Mouse (Mus musculus): ENCODE measurements around the gene Yrdc. TPM values are rescaled to one million over a fixed set of nuclear protein-coding genes. Genes with fewer than 3 reads are reported as not detected.

Gene Yrdc
- polyA plus RNA-seq, 1 experiment = 25.5 TPM

DNA sequence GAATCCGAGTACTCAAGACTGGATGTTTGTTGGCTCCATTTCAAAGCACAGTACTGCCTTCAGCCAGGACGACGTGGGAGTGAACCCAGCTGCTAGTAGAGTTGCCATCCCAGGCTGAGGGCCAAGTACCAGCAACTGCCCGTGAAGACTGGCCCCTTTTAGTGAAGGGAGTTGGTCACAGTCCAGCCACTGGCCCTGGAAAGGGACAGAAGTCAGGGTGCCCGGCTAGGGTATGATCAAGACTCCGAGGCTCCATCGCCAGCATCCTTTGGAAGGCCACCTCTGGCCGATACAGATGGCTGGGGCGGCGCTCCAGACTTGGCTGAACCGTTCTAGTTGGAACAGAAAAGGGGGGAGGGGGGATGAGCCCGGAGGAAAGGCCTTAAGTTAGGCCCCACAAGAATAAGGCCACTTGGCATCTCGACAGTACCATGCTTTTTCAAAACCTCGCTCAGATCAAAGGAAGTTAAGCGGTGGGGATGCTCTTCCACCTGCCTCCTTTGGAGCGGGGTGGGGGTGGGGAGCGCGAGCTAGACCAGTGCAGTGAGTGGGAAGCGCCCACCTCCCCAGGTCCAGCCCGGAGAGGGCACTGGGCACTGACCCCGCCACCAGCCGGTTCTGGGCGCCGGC lies 733 bp upstream of the Yrdc start:
- 17% methylated on average over 23 of the region's 24 CpGs for WGBS
- H3K4me1 ChIP-seq (ENCODE audit: control insufficient read depth, insufficient read depth, insufficient read length) = peaks cover 12% of the 10 kb centered on the region
- H3K27me3 ChIP-seq (ENCODE audit: control insufficient read depth, insufficient read depth, low read length) = no peaks in the 10 kb centered on the region
- peak overlapping the region; percentile 95 for H3K4me3 ChIP-seq (ENCODE audit: extremely low read depth, insufficient read depth, insufficient read length)
- TF ChIP-seq CTCF (IDR thresholded peaks at IDR 0.05; ENCODE audit: extremely low read depth, insufficient read depth, insufficient read length, insufficient replicate concordance) (no peak), POLR2A (IDR thresholded peaks at IDR 0.05; ENCODE audit: low read depth, low read length) (no peak)
- H3K36me3 ChIP-seq (ENCODE audit: control insufficient read depth, insufficient read depth, low read length) = peaks cover 8% of the 10 kb centered on the region
- no peak for DNase-seq (ENCODE audit: low read depth in 1 of 2, low spot score in 2 of 2)
- H3K27ac ChIP-seq (ENCODE audit: insufficient read depth, low read length) = peak overlapping the region; percentile 57; the same call in 1 of the 2 replicates

GRCm38 (mm10) chr4:124850933-124851658 lies 617 bp downstream of the Yrdc start, which contains the start of gene 1110065P20Rik:
Gene 1110065P20Rik, minus strand, starts transcription at chr4:124851196.
- under 1% methylated on average over 74 of the region's 75 CpGs for WGBS
- Histone ChIP-seq H3K4me1 (ENCODE audit: control insufficient read depth, insufficient read depth, insufficient read length) (peaks cover 12% of the 10 kb centered on the region), H3K27ac (ENCODE audit: insufficient read depth, low read length) (peak within 1 kb of the TSS; percentile 85), H3K27me3 (ENCODE audit: control insufficient read depth, insufficient read depth, low read length) (no peaks in the 10 kb centered on the region), H3K36me3 (ENCODE audit: control insufficient read depth, insufficient read depth, low read length) (peaks cover 9% of the 10 kb centered on the region), H3K4me3 (ENCODE audit: extremely low read depth, insufficient read depth, insufficient read length) (peak within 1 kb of the TSS; percentile 95)
- TF ChIP-seq CTCF (IDR thresholded peaks at IDR 0.05; ENCODE audit: extremely low read depth, insufficient read depth, insufficient read length, insufficient replicate concordance) = no peak
- TF ChIP-seq POLR2A (IDR thresholded peaks at IDR 0.05; ENCODE audit: low read depth, low read length) = no peak; the same call in 1 of the 2 replicates
- DNase-seq (ENCODE audit: low read depth in 1 of 2, low spot score in 2 of 2) = peak; percentile 19 to 64

GRCm38 (mm10) chr4:124856294-124856693 lies 5.8 kb downstream of the Yrdc start:
- DNase-seq (ENCODE audit: low read depth in 1 of 2, low spot score in 2 of 2) = no peak
- WGBS = 92% methylated on average over 8 of the region's 8 CpGs
- no peak overlapping the region for H3K4me3 ChIP-seq (ENCODE audit: extremely low read depth, insufficient read depth, insufficient read length)
- no peak overlapping the region for H3K27ac ChIP-seq (ENCODE audit: insufficient read depth, low read length)
- H3K36me3 ChIP-seq (ENCODE audit: control insufficient read depth, insufficient read depth, low read length) = peaks cover 16% of the 10 kb centered on the region
- 0 out of 2 replicates have a peak, but pooled peaks cover 3% of the 10 kb centered on the region for H3K27me3 ChIP-seq (ENCODE audit: control insufficient read depth, insufficient read depth, low read length)
- TF ChIP-seq POLR2A (IDR thresholded peaks at IDR 0.05; ENCODE audit: low read depth, low read length) (no peak), CTCF (IDR thresholded peaks at IDR 0.05; ENCODE audit: extremely low read depth, insufficient read depth, insufficient read length, insufficient replicate concordance) (no peak)
- peaks cover 6% of the 10 kb centered on the region; the same call in 1 of the 2 replicates for H3K4me1 ChIP-seq (ENCODE audit: control insufficient read depth, insufficient read depth, insufficient read length)

GRCm38 (mm10) chr4:124858370-124858769 lies 7.9 kb downstream of the Yrdc start:
- H3K4me1 ChIP-seq (ENCODE audit: control insufficient read depth, insufficient read depth, insufficient read length) = peaks cover 5% of the 10 kb centered on the region
- H3K36me3 ChIP-seq (ENCODE audit: control insufficient read depth, insufficient read depth, low read length) = peaks cover 16% of the 10 kb centered on the region
- H3K27me3 ChIP-seq (ENCODE audit: control insufficient read depth, insufficient read depth, low read length) = peaks cover 16% of the 10 kb centered on the region
- H3K4me3 ChIP-seq (ENCODE audit: extremely low read depth, insufficient read depth, insufficient read length) = no peak overlapping the region
- no peak for DNase-seq (ENCODE audit: low read depth in 1 of 2, low spot score in 2 of 2)
- TF ChIP-seq CTCF (IDR thresholded peaks at IDR 0.05; ENCODE audit: extremely low read depth, insufficient read depth, insufficient read length, insufficient replicate concordance) (no peak), POLR2A (IDR thresholded peaks at IDR 0.05; ENCODE audit: low read depth, low read length) (no peak)
- no peak overlapping the region for H3K27ac ChIP-seq (ENCODE audit: insufficient read depth, low read length)
- 78% methylated on average over 5 of the region's 5 CpGs for WGBS

GRCm38 (mm10) chr4:124860446-124860845 lies 10.0 kb downstream of the Yrdc start:
- no peak for DNase-seq (ENCODE audit: low read depth in 1 of 2, low spot score in 2 of 2)
- WGBS = 18% methylated on average over 7 of the region's 7 CpGs
- H3K4me1 ChIP-seq (ENCODE audit: control insufficient read depth, insufficient read depth, insufficient read length) = peaks cover 5% of the 10 kb centered on the region
- H3K27me3 ChIP-seq (ENCODE audit: control insufficient read depth, insufficient read depth, low read length) = peaks cover 16% of the 10 kb centered on the region
- no peak overlapping the region for H3K4me3 ChIP-seq (ENCODE audit: extremely low read depth, insufficient read depth, insufficient read length)
- TF ChIP-seq POLR2A (IDR thresholded peaks at IDR 0.05; ENCODE audit: low read depth, low read length) (no peak), CTCF (IDR thresholded peaks at IDR 0.05; ENCODE audit: extremely low read depth, insufficient read depth, insufficient read length, insufficient replicate concordance) (no peak)
- peaks cover 9% of the 10 kb centered on the region for H3K36me3 ChIP-seq (ENCODE audit: control insufficient read depth, insufficient read depth, low read length)
- H3K27ac ChIP-seq (ENCODE audit: insufficient read depth, low read length) = no peak overlapping the region

GRCm38 (mm10) chr4:124861283-124862188 lies 11.1 kb downstream of the Yrdc start, which contains the start of gene Maneal:
Gene Maneal, minus strand, starts transcription at chr4:124862171.
- peaks cover 5% of the 10 kb centered on the region for H3K4me1 ChIP-seq (ENCODE audit: control insufficient read depth, insufficient read depth, insufficient read length)
- 5% methylated on average over 74 of the region's 77 CpGs for WGBS
- no peak for TF ChIP-seq CTCF (IDR thresholded peaks at IDR 0.05; ENCODE audit: extremely low read depth, insufficient read depth, insufficient read length, insufficient replicate concordance)
- no peak for TF ChIP-seq POLR2A (IDR thresholded peaks at IDR 0.05; ENCODE audit: low read depth, low read length)
- peak within 1 kb of the TSS; percentile 37; the same call in 1 of the 2 replicates for H3K4me3 ChIP-seq (ENCODE audit: extremely low read depth, insufficient read depth, insufficient read length)
- DNase-seq (ENCODE audit: low read depth in 1 of 2, low spot score in 2 of 2) = no peak
- no peak within 1 kb of the TSS for H3K27ac ChIP-seq (ENCODE audit: insufficient read depth, low read length)
- H3K27me3 ChIP-seq (ENCODE audit: control insufficient read depth, insufficient read depth, low read length) = peaks cover 16% of the 10 kb centered on the region
- peaks cover 4% of the 10 kb centered on the region for H3K36me3 ChIP-seq (ENCODE audit: control insufficient read depth, insufficient read depth, low read length)
